Mouse (Mus musculus): ENCODE results near the gene Fnip2.

Gene Fnip2

DNA sequence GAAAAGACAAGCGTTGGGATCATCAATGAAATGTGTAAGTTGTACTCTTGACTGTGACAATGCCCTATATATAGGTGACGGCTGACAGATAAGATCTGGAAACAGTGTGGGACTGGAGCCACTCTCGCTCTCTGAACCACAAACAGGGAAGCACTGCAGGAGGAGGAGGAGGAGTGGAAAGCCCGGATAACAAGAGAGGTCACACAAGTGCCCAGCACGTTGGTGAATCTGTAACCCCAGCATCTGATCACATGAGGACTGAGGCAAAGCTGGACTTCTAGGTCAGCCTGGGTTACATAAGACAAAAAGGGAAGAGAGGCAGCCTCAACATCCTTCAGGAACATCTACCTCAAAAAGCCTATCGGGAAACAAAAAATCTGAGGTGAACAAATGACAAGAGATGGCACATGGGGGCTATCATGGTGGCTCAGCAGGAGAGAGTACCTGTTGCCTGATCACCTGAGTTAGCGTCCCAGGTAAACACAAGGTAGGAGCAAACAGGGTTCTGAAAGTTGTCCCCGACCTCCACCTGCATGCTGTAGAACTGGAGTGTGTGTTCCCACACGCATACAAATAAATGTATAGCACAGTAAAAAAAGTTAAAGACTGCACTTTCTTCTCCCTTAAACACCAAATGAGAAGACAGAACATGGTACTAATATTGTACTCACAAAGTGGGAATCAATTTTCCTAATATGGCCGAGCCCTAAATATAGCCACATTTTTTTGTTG is 2.6 kb downstream of the Fnip2 start:
- no peak for DNase-seq (ENCODE audit: low spot score)

DNA sequence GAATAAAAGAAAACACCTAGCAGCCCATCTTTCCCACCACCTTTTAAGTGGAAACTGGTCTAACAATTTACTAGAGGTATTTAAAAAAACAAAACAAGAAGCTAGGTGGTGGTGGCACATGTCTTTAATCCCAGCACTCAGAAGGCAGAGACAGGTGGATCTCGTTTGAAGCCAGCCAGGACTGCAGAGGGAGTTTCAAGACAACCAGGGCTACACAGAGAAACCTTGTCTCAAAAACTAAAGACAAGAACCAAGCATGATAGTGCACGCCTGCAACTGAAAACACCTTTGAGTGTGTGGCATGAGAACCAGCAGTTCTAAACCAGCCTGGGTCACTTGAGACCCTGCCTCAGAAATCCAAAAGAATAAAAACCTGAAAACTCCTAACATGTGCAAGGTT is 4.1 kb downstream of the Fnip2 start:
- peak; percentile 0 for DNase-seq (ENCODE audit: low spot score)

DNA sequence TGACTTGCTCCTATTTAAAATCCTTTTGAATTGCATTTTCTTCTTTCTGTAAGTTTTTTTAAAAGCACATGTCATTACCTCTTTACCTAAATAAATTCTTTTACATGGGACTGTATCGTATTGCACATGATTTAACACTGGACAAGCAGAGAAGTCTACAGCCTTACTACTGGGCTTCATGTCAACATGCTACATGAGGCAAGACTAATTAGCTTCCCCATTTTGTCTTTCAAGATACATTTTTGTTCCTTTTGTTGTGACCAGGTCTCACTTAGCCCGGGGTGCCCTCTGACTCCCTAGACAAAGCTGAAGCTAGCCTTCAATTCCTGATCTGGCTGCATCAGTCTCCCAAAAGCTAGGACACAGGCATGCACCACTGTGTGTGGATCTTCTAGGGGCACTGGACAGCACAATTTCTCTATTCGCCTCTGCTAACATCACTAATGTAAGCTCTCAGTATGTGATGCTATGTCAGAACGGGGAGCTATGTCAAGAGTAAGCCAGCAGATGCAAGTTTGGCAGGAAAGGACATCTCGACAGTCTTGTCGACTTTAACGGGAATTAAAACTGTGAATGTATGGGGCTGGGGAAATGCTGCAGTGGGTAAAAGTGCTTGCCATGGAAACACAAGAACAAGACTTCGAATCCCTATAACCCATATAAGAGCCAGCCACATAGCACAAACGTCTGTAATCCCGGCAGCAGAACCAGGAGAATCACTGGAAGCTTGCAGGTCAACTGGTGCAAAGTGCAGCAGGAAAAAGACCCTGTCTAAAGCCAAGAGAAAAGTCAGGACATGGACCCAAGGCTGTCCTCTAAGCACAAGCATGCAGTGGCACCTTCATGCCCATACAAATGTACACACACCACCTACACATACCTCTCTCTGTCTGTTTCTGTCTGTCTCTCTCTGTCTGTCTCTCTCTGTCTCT is 5.5 kb downstream of the Fnip2 start:
- peak; percentile 2 for DNase-seq (ENCODE audit: low spot score)

DNA sequence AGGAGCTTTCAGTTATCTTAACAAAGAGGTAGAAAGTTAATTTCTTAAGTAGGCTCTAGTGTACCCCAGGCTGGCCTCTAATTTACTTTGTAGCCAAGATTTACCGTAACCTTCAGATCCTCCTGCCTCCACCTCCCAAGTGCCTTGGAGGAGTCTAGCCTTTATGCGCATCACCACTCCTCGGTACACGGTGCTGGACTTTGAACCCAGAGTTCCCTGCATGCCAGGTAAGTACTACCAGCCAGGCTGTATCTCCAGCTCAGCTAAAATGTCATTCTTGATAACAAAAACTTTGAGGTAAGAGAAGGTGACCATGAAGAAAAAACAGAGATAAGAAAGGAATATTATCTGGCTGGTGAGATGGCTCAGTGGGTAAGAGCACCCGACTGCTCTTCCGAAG is 7.0 kb downstream of the Fnip2 start:
- DNase-seq (ENCODE audit: low spot score): peak; percentile 2

DNA sequence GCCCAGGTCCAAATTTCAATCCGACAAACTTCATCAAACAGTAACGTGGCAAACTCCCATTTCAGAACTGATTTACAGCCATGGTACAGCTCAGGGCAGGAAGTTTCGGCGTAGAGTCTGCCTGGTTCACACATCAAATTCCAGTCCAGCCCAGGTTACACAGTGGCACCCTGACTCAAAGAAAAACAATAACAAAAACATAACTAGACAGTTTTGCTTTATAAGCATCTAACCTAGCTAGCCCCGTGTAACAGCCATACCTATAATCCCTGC is 7.9 kb downstream of the Fnip2 start:
- peak; percentile 2 for DNase-seq (ENCODE audit: low spot score)

DNA sequence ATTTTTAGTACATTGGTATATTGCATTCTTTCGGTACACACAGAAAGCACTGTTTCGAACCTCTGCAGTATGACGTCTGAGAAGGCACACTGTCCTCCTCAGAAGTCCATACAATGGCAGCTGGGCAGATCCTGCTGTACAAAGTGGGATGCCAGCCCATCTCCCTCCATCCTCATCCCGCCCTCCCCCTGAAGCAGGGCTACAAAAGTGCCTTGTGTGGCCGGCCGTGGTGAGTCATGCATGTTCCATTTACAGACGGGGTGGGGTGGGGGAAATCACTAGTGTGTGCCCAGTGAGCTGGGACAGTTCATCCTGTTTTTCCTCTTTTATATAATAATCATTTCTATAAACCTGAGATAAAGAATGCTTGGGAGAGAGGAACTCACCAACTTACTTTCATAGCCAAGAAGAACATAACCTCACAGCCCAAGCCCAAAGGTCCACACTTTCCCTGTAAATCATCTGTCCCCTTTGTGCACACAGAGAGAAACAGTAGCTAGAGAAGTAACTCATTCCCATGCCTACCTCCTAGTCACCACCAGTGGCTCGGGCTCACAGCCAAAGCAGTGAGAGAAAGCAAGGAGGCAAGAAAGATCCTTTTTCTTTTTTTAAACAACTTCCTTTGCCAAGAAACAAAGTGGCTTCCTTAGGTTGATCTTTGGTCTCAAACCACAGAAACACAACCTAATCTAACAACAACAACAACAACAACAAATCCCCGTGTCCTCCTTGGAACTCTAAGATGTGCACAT is 8.4 kb downstream of the Fnip2 start:
- DNase-seq (ENCODE audit: low spot score): peak; percentile 3

DNA sequence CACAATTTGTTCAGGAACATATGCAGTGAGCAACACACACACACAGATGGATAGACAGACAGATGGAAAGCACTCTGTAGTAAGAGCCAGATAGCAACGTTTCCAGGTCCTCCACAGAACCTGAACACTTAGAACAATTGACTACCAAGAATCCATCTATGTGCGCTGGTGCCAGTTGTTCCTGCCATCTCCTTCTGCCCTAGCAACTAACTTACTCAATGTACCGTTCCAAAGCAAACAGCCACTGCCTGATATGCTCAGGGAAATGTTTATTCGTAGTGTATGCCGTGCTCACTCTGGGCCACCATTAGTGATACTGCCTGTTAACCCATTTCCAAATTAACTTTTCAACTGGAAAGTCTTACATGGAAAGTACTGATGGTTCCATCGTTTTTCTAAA is 12.5 kb downstream of the Fnip2 start:
- no peak for DNase-seq (ENCODE audit: low spot score)

DNA sequence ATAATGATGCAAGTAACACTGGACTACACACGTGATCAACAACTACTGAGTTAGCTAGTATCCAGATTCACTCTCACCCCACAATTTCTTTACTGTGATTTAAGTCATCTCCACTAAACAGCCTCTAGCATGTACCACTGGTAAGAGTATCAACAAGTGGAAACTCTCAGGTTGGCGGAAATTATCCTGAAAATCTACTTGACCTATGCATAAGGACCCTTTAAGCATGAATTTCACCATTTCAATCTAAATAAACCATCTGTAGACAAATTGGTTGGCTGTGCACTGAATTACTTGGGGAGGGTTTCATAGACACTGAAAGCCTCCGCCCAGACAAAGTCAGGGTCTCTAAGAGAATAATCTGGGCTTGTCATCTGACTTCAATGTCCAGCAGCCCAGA is 13.8 kb downstream of the Fnip2 start:
- DNase-seq (ENCODE audit: low spot score): no peak

DNA sequence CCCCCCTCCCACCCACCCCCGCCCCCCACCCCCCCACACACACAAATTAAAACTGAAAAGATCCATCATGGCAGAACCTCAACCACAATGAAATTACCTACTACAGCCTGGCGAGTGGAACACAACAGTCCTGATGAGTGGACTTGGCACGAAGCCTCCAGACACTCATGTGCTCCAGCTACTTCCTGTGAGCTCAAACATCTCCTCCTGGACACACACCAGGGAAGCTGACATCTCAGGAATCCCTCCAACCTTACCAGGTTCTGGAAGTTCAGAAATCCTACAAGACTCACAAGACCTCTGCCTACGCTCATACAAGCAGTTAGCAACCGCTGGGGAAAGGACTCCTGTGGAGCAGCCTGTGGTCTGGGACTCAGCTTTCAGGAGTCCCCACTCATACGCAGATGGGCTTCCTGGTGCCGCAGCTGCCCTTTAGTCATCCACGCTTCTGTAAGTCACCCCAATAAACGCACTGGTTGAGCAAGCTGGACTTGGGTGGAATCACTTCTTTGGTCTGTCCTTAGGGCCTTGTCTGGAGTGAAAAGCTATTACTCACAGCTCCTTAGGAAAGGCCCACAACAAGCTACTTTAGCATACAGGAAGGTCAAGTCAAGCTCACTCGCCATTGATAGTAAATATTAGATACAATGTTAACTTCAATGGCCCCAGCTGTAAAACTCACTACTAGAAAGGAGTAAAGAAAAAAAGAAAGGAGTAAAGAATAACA is 15.6 kb downstream of the Fnip2 start:
- no peak for DNase-seq (ENCODE audit: low spot score)

DNA sequence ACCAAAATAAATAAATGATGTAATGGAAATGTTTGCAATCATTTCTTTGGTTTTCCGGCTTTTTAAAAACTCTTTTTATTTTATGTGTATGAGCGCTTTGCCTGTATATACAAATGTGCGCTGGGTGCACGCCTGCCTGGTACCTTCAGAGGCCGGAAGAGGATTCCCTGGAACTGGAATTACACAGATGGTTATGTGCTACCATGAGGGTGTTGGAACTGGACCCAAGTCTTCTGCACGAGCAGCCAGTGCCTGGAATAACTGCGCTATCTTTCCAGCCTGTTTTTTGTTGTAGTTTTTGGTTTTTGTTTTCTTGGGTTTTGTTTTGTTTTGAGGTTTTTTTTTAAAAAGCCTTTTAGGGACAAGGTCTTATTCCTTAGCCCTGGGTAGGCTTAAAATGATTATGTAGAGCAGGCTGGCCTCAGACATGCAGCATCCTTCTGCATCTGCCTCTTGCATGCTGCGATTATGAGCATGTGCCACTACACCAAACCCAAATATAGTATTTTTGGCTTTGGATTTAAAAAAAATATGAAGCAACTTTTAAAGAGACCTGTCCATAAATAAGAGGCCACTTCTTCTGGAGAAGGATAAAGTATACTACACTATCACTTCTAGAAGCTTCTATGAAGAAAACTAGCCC is 17.7 kb downstream of the Fnip2 start:
- DNase-seq (ENCODE audit: low spot score): no peak

DNA sequence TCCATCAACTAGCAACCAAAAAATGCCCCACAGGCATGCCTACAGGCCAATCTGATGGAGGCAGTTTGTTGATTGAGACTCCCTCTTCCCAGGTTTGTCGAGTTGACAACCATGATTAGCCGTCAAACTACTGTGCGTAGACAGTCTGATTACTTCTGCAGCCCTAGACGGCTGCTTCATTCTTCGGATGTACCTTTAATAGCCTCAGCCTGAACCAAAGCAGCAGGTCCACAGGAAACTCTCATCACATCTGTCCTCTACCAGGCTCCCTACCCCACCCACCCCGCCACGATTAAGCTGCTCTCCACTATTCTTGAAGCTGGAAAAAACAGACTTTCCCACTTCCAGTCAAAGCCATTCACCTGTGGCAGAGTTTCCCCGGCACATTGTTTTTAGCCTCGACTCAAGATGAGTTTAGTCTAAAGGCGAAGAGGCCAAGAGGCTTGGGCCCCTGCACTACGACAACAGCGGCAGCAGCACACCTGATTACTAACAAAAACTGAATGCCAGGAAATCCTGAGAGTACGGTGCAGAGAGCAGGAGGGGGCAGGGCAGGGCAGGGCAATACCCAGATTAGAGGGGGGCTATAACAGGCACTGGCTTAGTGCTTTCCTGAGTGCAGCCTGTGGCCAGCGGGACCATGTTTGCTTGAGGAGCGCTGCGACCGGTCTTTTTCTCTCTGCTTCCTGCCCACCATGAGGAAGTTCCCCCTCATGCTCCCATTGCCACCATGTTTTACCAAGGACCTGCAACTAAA is 18.7 kb downstream of the Fnip2 start:
- DNase-seq (ENCODE audit: low spot score): no peak

DNA sequence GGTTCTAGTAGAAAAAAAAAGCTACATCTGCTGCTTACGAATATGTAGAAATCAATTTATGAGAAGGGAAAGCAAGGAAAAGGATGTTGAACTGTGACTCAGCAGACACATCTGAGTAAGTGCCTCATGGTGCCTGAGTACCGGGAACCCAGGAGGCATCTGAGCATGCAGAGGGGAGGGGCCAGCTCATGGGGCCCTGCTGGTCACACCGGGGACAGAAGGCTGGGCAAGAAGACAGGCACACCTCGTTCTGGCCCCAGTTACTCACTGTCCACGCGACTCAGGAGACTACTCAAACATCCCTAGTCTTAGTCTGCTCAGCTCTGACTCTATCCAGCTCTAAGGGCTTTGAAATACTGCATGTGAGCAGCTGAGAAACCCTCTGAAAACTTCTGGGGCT is 25.0 kb downstream of the Fnip2 start:
- peak; percentile 41 for DNase-seq (ENCODE audit: low spot score)

DNA sequence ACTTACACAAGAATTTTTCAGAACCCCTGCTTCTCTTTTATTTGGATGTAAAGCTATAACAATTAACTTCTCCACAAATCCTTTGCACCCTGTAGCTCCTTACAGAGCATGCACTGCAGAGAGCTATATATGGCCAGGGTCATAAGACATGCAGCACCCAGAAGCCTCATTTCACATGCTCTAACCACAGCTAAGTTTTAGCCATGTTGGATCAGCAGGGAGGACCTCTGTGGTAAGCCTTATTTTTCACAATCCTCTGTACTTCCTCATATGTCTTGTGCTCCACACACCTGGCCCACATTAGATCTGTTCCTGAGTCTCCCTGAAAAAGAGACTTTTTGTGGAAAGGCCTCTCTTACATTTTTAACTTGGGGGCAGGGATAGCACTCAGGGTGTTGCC is 27.9 kb downstream of the Fnip2 start:
- DNase-seq (ENCODE audit: low spot score): no peak

DNA sequence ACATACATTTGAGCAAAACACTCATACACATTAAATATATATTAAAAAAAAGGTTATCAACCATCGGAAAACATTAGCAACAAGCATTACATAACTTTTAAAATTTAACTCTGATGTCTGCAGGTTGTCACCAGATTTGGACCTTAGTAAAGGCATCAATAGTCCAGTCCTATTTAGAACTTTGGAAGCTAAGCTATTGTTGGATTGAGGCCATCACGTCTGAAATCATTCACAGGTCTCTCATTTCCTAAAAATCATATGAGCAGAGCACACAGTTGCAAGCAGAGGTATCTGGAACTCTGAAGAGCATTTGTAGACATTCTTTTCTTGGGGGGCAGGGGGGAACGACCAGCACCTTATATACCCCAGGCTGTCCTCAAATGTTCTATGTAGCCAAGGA is 28.5 kb downstream of the Fnip2 start:
- DNase-seq (ENCODE audit: low spot score): no peak

DNA sequence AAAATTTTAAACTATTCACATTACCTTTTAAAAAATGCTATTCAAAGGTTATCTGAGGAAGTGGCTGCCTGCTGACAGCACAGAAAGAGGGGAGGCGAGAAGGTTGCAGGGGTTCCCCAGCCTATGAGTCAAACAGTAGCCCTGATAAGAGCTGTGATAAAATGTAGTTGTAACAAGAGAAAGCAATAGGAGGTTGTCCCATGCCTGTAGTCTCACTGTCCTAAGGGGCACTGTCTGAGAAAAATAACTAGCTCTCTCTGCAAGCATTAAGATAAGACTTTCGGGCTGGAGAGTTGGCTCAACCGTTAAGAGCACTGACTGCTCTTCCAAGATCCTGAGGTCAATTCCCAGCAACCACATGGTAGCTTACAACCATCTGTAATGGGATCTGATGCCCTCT is 29.3 kb downstream of the Fnip2 start:
- DNase-seq (ENCODE audit: low spot score): no peak

DNA sequence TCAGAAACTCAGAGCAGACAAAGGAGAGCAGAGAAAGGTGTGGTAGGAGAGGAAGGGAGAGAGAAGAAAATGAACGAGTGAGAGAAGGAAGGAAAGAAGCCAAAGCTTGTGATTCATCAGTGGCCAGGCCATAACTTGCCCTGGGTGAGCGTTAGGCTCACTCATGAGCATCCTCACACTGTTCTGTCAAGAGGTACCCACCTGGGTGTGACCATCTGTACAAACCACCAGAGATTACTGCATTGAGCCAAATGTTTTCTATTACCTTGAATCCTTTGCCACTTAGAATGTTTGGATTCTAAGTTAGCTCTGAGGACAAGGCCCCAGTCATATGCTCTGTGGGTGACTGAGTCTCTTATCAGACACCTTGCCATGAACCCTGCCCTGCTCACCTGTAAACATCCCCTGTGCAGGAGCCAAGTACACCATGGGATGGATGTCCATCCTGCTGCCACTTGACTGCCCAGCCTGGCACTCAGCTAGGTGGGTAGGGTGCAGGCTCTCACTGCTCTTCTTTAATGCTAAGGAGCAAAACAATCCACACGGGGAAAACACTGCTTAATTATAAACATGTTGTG is 29.9 kb downstream of the Fnip2 start:
- no peak for DNase-seq (ENCODE audit: low spot score)

DNA sequence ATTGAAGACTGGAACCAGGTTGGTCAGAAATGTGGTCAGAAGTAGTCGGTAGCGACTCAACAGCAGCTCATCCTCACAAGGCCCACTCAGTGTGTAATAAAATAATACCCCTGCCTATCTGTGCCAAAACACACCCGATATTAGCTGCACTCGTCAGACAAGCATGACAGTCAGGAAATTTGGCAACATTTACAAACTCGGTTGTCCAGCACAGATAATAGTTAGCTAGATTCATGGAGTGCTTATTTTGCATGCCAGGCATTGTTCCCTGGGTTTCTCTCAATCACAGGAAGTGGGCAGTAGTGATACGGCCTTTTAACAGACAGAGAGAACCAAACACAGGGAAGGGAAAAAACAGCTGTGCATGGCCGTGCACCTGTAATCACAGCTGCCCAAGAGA is 30.6 kb downstream of the Fnip2 start:
- DNase-seq (ENCODE audit: low spot score): no peak

DNA sequence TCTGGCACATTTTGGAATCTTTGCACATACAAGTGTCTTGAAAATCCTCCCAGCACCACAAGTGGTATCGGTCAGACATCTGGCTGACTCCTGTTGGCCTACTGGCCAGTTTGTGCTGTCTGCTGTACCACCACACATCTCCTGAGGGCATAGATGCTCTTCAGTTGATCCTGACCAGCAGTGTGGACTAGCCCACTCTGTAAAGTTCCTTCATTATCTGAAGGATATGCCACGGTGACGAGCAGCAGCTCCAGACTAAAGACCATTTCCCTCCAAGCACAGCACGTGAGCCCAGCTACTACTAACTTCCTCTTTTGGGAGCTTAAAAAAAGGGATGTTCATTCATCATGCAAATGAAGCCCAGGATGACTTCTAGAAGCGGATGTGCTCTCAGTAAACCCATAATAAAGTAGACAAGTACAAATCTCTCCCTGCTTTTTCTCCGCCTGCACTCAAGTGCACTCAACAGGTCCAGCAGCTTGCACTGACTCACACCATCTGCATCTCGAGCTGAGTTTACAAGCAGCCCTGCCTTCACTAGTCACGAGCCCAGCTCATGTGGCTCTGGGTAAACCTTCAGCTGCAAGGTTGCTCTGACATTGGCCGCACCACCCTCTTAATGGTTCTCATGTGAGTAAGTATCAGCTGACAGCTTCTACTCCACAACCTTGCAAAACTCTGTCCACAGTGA is 35.9 kb downstream of the Fnip2 start:
- DNase-seq (ENCODE audit: low spot score): no peak

DNA sequence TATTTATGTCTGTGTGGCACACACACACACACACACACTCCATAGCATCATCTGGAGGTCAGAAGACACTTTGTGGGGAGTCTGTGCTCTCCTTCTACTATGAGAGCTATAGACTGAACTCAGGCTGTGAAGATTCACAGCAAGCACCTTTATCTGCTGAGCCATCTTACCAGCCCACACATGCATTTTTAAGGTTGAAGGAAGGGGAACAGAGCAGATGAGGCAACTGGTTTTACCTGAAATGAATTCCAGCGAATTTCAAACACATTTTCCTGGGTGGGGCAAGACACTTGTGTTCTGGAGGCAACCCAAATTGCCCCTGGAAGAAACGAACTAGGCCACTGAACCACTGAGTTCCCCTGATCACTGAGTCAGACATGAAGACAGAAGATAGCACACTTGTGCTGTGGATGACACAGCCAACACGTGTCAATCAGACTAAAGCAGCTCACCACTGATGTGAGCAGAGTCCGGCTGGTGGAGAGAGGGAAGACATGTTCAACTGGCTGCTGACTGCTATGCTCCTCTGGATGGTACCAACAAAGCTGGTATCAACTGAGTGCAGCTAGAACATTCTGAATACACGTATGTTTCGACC is 38.0 kb downstream of the Fnip2 start:
- DNase-seq (ENCODE audit: low spot score): no peak

DNA sequence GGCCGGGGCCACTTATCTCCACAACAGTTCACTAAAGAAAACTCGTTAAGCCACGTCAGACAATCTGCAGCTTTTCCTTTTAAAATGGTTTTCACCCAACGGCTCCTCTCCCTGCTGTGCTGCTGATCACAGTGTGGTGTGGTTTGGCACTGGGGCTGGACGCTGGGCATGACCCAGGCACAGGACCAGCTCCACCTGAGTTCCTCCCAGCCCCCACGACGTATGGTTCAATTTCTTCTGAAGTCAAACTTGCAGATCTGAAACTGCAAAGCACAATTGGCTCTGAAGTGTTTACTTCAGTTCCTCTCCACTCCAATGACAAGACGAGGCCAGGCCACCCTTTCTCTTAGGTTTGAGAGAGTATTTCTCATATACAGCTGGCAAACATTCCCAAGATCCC is 39.1 kb downstream of the Fnip2 start:
- DNase-seq (ENCODE audit: low spot score): no peak
